Mouse (Mus musculus) intestine, postnatal 0 days (tissue): ENCODE data around the gene Capn15. TPM values are rescaled to one million over a fixed set of nuclear protein-coding genes. Genes with fewer than 3 reads are reported as not detected.

ENCODE experiments used
- ATAC-seq: fragments of 200-750 bp; cut with Nextera tagmentation; 2 replicates; pipeline ENCODE4 v1.8.0; 2017; ENCODE audit warnings: mild to moderate bottlenecking, moderate TSS enrichment, moderate library complexity
- H3K27ac ChIP-seq: fragments of 300-500 bp; sonication (generic); 2 replicates; pipeline ENCODE4 v1.5.1; 2014; ENCODE audit warnings: mild to moderate bottlenecking, low read depth, low read length, moderate library complexity
- H3K27me3 ChIP-seq: fragments of 300-500 bp; sonication (generic); replicated peaks from 2 replicates; pipeline ENCODE4 v1.6.1; 2014; ENCODE audit warnings: low read length, mixed read lengths; ENCODE audit not compliant: control insufficient read depth, insufficient read depth
- H3K36me3 ChIP-seq: fragments of 300-500 bp; sonication (generic); 2 replicates; pipeline ENCODE4 v1.6.1; 2014; ENCODE audit warnings: mild to moderate bottlenecking, moderate library complexity; ENCODE audit not compliant: control insufficient read depth, insufficient read depth
- H3K4me1 ChIP-seq: fragments of 300-500 bp; sonication (generic); replicated peaks from 2 replicates; pipeline ENCODE4 v1.6.1; 2014; ENCODE audit warnings: antibody characterized with exemption, low read length, mixed read lengths; ENCODE audit not compliant: control insufficient read depth, insufficient read depth
- H3K4me2 ChIP-seq: fragments of 300-500 bp; sonication (generic); replicated peaks from 2 replicates; pipeline ENCODE4 v1.6.1; 2014; ENCODE audit warnings: low read depth, mild to moderate bottlenecking, moderate library complexity
- H3K4me3 ChIP-seq: fragments of 300-500 bp; sonication (generic); 2 replicates; pipeline ENCODE4 v1.5.1; 2014; ENCODE audit warnings: low read depth, low read length
- H3K9ac ChIP-seq: fragments of 300-500 bp; sonication (generic); 2 replicates; pipeline ENCODE4 v1.6.1; 2014; ENCODE audit warnings: mild to moderate bottlenecking, low read depth, low read length
- H3K9me3 ChIP-seq: fragments of 300-500 bp; sonication (generic); 2 replicates; pipeline ENCODE4 v1.6.1; 2016; ENCODE audit warnings: mixed run types; ENCODE audit not compliant: control insufficient read depth
- CTCF ChIP-seq: sonication (generic); IDR thresholded peaks from 2 replicates; pipeline ENCODE4 v1.5.1; 2016; ENCODE audit warnings: low read depth, mild to moderate bottlenecking, control low read depth, antibody characterized with exemption, moderate library complexity
- WGBS: fragments of 180-500 bp; shearing (Covaris S2); extraction: QIAGEN DNeasy Blood & Tissue Kit; methylation state at CpG from one replicate; pipeline ENCODE4 v1.1.7; 2014; 5-methylcytosine and 5-hydroxymethylcytosine counted together
- polyA plus RNA-seq: library from polyadenylated mRNA; unstranded; fragments of >200 nt; fragmentation: Nextera tagmentation; extraction: Ambion mirVana; gene quantifications from 2 replicates; pipeline ENCODE4 v1.2.1, GENCODE M21; 2015

The Capn15 gene
- polyA plus RNA-seq, 1 experiment from 2014 or later = 29.5 TPM

DNA sequence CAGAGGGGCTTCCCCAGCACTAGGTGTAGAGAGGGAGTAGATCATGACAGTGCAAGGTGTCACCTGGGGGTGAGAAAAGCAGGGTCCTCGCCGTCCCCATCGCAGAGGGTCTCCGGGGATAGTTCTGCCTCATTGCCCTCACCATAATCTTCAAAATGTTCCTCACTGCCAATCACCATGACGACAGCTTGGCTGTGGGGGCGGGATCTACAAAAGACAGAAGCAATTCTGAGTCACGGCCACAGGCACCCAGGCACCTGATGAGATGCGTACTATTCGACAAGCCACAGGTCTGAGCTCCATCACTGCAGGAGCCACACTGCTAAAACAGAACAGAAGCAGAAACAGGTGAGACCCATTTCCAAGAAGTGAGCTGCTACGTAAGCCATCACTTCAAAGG lies 28.1 kb upstream of the Capn15 start:
- peaks cover 27% of the 10 kb centered on the region for H3K36me3 ChIP-seq
- H3K4me2 ChIP-seq = no peak overlapping the region
- ATAC-seq = no peak
- H3K27ac ChIP-seq = no peak overlapping the region; the same call in 1 of the 2 replicates
- H3K27me3 ChIP-seq = no peaks in the 10 kb centered on the region
- 86% methylated on average over 10 of the region's 10 CpGs for WGBS
- no peak overlapping the region for H3K4me3 ChIP-seq
- TF ChIP-seq CTCF = no peak
- no peaks in the 10 kb centered on the region for H3K4me1 ChIP-seq
- no peak overlapping the region for H3K9ac ChIP-seq
- H3K9me3 ChIP-seq = no peaks in the 10 kb centered on the region

DNA sequence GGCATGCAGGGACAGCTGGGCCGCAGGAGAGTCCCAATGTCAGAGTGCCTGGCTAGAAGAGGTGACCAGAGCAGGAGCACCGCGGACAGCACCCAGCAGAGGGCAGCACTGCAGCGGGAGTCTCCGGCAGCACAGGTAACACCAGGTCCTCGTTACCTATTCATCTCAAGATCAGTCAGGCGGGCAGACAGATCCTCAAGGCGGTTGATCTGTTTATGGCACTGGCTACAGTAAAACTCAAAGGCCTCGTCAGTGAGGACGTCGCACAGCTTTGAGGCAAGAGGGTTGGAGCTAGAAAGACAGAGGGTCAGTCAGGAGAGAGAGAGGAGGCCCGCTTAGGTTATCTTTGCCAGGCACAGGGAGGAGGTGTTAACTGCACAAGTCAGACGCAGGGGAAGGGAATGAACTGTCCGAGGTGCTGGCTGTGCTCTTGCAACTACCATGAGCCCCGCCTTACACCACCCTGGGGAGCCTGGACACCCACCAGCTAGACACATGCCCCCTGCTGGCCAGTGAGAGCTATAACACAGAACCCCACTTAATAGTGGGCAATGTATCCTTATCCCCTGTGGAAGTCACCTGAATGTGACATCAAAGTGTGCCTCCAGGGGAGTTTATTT lies 26.4 kb upstream of the Capn15 start:
- H3K4me3 ChIP-seq = no peak overlapping the region
- H3K4me2 ChIP-seq = peak overlapping the region; percentile 31; the same call in 1 of the 2 replicates
- 9% methylated on average over 15 of the region's 15 CpGs for WGBS
- peak overlapping the region; percentile 35; the same call in 1 of the 2 replicates for H3K27ac ChIP-seq
- H3K4me1 ChIP-seq = no peaks in the 10 kb centered on the region
- no peak overlapping the region for H3K9ac ChIP-seq
- ATAC-seq = peak; percentile 82
- peaks cover 35% of the 10 kb centered on the region for H3K36me3 ChIP-seq
- H3K27me3 ChIP-seq = no peaks in the 10 kb centered on the region
- peak; percentile 80 for TF ChIP-seq CTCF
- H3K9me3 ChIP-seq = no peaks in the 10 kb centered on the region

DNA sequence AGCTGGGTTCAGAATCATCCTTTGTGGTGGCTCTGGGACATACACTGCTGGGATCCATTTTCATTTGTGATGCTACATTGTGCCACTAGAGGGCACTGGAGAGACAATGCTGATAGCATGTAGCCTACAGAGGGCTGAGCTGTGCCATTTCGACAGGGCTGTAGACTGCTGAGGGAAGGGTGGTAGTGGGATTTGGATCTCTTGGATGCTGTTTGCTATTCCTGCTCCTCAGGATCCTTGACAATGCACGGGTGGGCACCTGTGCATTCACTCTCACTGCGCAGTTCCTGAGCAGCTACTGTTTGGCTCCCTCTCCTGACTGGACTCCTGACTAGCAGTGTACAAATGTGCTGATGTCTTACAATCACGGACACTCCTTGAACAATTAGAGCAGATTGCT lies 23.9 kb upstream of the Capn15 start:
- Histone ChIP-seq H3K36me3 (peaks cover 31% of the 10 kb centered on the region), H3K9ac (no peak overlapping the region), H3K4me2 (peak overlapping the region; percentile 10; the same call in 1 of the 2 replicates), H3K4me1 (peaks cover 8% of the 10 kb centered on the region; the same call in 1 of the 2 replicates), H3K27me3 (no peaks in the 10 kb centered on the region), H3K4me3 (no peak overlapping the region), H3K9me3 (no peaks in the 10 kb centered on the region), H3K27ac (no peak overlapping the region)
- ATAC-seq = no peak
- 25% methylated on average over 4 of the region's 4 CpGs for WGBS
- peak; percentile 99 for TF ChIP-seq CTCF

DNA sequence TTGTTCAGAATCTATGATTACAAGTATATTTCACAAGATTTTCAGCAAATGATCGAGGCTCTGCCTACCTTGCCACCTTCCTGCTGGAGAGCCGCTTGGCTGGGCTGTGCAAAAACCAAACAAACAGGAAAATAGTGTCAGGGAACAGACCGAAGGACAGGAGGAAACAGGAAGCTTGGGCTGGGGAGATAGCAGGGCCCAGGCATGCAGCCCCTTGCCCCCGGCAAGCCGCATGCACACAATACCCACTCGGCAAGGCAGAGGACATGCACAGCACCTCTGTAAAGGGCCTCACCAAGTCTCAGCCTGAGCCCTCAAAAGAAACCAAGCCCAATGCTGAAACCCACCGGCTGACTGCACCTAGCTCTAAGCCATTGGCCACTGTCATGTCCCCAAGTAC lies 23.2 kb upstream of the Capn15 start:
- no peak overlapping the region for H3K9ac ChIP-seq
- H3K27ac ChIP-seq = no peak overlapping the region
- peaks cover 26% of the 10 kb centered on the region for H3K36me3 ChIP-seq
- H3K4me3 ChIP-seq = no peak overlapping the region
- 78% methylated on average over 7 of the region's 7 CpGs for WGBS
- no peak overlapping the region for H3K4me2 ChIP-seq
- no peaks in the 10 kb centered on the region for H3K27me3 ChIP-seq
- peaks cover 8% of the 10 kb centered on the region; the same call in 1 of the 2 replicates for H3K4me1 ChIP-seq
- H3K9me3 ChIP-seq = no peaks in the 10 kb centered on the region
- no peak for TF ChIP-seq CTCF
- ATAC-seq = no peak

DNA sequence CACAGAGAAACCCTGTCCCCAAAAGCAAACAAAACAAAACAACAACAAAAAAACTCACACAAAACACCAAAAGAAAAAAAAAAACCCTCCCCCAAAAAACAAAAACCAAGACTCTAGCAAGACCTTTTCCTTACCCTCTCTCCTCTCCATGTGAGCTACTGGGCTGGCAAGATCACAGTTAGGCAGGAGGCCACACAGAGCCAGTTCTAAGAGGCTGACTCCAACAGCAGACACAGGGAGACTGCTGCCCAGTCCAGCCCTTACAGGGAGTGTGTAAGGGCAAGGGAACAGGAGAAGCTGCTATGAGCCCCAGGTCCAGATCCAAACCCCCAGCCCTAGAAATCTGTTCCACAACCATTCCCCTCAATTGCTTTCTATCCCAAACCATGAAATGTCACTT lies 22.7 kb upstream of the Capn15 start:
- ATAC-seq = no peak
- no peaks in the 10 kb centered on the region for H3K9me3 ChIP-seq
- peaks cover 8% of the 10 kb centered on the region; the same call in 1 of the 2 replicates for H3K4me1 ChIP-seq
- H3K27ac ChIP-seq = no peak overlapping the region
- no peak for TF ChIP-seq CTCF
- no peaks in the 10 kb centered on the region for H3K27me3 ChIP-seq
- no peak overlapping the region for H3K9ac ChIP-seq
- no peak overlapping the region for H3K4me2 ChIP-seq
- H3K36me3 ChIP-seq = peaks cover 22% of the 10 kb centered on the region; the same call in 1 of the 2 replicates
- H3K4me3 ChIP-seq = no peak overlapping the region

DNA sequence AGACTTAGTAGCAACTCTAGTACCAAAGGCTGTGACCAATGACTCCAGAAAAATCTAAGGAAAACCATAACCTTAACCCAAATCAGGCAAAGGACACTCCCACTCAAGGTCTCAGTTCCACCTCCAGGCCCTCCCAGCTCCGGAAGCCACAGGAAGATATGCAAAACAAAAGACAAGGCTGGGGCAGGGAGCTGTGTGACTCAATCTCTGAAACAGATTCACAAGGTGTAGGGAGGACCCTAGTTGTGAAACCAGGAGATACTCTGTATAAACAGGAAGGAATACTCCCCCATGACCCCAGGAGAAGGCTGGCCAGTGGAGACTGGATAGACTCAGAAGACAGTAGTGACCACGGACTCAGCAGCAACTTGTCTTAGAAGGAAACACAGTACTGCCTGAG lies 22.1 kb upstream of the Capn15 start:
- no peaks in the 10 kb centered on the region for H3K9me3 ChIP-seq
- no peak overlapping the region for H3K4me3 ChIP-seq
- WGBS = 58% methylated on average over 2 of the region's 2 CpGs
- H3K4me2 ChIP-seq = no peak overlapping the region
- no peak overlapping the region for H3K27ac ChIP-seq
- H3K4me1 ChIP-seq = peaks cover 8% of the 10 kb centered on the region; the same call in 1 of the 2 replicates
- H3K9ac ChIP-seq = no peak overlapping the region
- peaks cover 22% of the 10 kb centered on the region; the same call in 1 of the 2 replicates for H3K36me3 ChIP-seq
- no peak for ATAC-seq
- H3K27me3 ChIP-seq = no peaks in the 10 kb centered on the region
- no peak for TF ChIP-seq CTCF
